Mouse (Mus musculus): ENCODE results near the gene Lrrc36.

GRCm38 (mm10) chr8:105397747-105398146 is 15.6 kb upstream of the Lrrc36 start:
- peak; percentile 34; the same call in 1 of the 2 replicates for TF ChIP-seq CTCF (IDR thresholded peaks at IDR 0.05; ENCODE audit: insufficient read depth, low read length)
- no peak for TF ChIP-seq POLR2A (IDR thresholded peaks at IDR 0.05; ENCODE audit: borderline replicate concordance, extremely low read depth, low read depth, low read length)

Measured in lung, adult 2 months (tissue).